Mouse (Mus musculus) myocyte (in vitro differentiated cells): Measurements from ENCODE around the gene Sema4a.

Experiments used
- CEBPB ChIP-seq: IDR thresholded peaks from 2 replicates; pipeline ENCODE4 v1.6.1; 2011; ENCODE audit warnings: mild to moderate bottlenecking, moderate library complexity; ENCODE audit not compliant: poor library complexity, insufficient read depth, severe bottlenecking
- E2F4 ChIP-seq: IDR thresholded peaks from one replicate; pipeline ENCODE4 v1.6.1; 2011; ENCODE audit warnings: mild to moderate bottlenecking, control low read depth, moderate library complexity; ENCODE audit not compliant: insufficient read depth
- POLR2A ChIP-seq: IDR thresholded peaks from one replicate; pipeline ENCODE4 v1.6.1; 2011; ENCODE audit warnings: low read depth, mild to moderate bottlenecking, control low read depth, moderate library complexity; ENCODE audit not compliant: insufficient read length
- REST ChIP-seq: IDR thresholded peaks from one replicate; pipeline ENCODE4 v1.6.1; 2011; ENCODE audit warnings: mild to moderate bottlenecking, control low read depth, moderate library complexity; ENCODE audit not compliant: insufficient read depth, insufficient read length
- TCF12 ChIP-seq: IDR thresholded peaks from one replicate; pipeline ENCODE4 v1.6.1; 2011; ENCODE audit warnings: mild to moderate bottlenecking, control low read depth; ENCODE audit not compliant: poor library complexity, insufficient read depth, severe bottlenecking

DNA sequence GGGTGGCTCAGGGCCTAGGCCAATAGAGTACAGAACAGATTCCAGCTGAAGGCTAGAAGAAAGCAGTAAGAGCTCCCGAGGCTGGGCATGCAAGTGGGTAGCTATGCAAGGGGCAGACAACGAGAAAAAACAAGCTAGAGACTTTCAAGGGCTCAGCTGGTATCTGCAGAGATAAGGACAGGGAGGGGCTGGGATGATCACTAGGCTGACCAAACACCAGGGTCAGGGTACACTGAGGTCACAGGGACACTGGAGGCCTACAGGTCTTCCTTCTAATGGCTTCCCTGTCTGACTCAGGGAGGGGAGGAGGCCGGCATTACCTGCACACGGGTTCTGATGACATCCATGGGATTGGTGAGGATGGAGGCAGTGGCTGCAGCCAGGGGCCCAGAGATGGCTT is 45.3 kb downstream of the Sema4a start:
- TF ChIP-seq CEBPB (no peak), REST (no peak), POLR2A (no peak), TCF12 (no peak), E2F4 (no peak)
